Mouse (Mus musculus) liver (tissue): ENCODE data around the gene Cfap157.

Experiments used
- DNase-seq: peaks from one replicate; pipeline ENCODE4 v3.0.0-alpha.2; 2020; ENCODE audit warnings: mixed read lengths

Cfap157 gene

DNA sequence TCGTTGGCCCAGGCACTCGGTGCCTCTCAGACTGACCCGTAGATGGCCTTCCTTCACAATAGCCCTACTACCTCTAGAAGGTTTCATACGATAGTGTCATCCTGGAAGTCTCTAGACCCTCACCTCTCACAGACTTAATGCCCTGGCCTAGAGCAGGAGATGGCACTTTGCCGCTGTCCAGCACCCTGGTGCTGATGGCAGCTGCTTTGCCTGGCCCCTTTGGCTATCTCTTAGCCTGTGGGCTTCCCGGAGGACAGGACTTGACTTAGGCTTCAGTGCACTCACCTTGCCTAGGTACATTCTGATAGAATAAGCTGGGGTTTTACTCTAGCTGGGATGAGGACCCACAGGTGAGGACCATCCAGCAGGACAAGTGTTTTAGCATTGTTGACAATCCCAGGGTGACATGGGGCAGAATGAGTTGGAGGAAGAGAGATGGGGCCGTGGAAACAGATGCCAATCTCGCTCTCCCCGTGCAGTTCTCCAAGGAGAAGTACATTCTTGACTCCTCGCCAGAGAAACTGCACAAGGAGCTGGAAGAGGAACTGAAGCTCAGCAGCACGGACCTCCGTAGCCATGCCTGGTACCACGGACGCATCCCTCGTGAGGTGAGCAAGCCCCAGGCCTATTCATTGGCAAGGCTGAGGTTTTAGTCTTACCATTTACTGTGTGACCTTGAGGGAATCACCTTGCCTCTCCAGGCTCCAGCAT, 39.8 kb downstream of the Cfap157 start:
- DNase-seq = no peak

GRCm38 (mm10) chr2:32742173-32742531, 42.1 kb downstream of the Cfap157 start:
- no peak for DNase-seq

DNA sequence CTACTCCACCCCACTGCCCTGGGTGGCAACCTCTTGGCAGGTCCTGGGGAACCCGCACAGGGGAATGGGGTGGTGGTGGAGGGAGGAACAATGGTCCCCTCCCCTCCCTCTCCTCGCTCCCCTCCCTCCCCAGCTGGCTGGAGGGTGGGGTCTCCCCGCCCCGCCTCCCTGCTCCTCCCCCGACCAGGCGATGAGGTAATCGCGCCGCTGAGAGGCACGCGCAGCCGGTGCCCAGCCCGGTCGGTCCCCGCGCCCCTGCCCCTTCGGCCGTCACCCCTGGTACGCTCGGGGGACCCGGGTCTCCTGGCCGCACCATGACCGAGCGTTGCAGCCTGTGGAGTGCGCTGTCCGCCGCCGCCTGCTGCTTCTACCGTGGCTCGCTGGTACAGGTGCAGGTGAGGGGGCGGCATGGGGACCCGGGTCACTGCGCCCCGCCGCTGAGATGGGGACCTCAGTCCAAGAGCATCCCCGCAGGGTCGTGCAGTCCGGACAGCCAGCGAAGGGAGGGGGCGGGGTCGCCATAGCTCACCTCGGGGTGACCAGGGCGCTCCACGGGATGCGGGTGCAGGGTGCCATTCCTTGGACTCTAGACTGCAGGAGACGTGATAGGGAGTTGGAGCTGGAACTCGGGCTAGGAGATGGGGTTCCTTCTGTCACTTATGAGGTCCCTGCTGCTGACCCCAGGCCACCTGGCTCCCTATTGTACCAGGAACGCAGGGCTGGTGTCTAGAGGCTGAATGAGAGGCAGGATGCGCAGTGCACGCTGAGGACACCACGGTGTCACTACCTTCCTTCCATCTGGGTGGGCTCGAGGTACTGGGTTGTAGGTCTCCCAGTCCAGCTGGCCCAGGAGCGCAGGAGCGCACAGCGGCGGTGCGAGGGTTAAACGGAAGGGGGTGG, 42.7 kb downstream of the Cfap157 start:
- DNase-seq = peak; percentile 44

DNA sequence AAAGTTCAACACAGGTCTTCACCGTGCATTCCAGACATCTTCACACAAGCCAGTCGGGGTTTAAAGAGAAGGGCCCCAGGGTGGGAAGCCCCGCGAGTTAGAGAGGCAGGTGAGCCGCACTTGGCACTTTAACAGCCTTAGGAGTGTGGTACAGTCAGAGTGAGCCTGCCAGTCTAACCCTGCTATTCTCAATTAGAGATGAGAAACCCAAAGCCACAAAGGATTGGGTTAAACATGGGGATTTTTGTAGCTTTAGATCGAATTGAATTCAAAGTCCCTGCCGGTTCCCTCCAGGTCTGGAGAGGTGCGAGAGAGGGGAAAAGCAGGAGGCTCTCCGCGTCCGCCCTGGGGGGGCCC, 43.3 kb downstream of the Cfap157 start, which contains the start of gene 6330409D20Rik:
6330409D20Rik (minus strand) TSS at position 101 of the 357 bp plus-strand sequence.
- DNase-seq = no peak

- no peak for DNase-seq
Measured at GRCm38 (mm10) chr2:32739311-32739710, 44.9 kb downstream of the Cfap157 start.

DNA sequence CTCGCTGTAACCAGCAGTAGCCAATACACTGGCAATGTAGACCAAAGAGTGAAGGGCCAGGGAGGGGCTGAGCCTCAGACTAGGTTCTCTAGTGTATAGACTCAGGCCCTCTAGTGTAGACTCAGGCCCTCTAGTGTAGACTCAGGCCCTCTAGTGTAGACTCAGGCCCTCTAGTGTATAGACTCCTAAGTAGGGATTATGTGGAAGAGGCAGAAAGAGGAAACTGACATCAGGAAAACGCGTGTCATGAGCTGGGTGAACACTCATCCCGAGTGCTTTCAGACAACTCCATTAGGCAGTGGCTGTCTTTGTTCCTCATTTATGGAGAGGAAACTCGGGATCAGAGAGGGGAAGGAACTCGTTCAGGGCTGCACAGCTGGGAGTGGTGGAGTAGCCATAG, 47.2 kb downstream of the Cfap157 start:
- no peak for DNase-seq

DNA sequence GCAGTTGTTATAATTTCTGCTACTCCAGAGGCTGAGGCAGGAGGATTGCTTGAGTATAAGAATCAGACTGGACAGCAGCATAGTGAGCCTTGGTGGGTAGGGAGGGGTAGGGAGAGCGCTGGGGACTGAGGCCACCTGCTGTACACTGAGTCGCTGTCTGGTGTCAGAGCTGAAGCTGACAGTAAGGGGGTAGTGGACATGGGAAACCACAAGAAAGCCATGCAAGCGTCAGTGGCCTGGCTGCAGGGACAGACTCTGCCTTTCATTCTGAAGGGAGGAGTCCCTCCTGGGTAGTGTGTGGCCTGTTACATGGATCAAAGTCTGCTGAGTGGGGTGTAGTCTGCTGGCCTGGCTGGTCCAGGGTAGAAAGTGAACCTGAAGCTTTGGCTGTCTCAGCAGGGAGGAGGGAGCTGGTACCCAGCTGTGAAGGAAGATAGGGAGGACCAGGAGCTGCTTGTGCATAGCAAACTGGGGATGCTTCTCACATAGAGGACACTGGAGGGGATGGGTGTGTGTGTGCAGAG, 47.9 kb downstream of the Cfap157 start:
- DNase-seq = no peak

- DNase-seq = peak; percentile 25
Measured at GRCm38 (mm10) chr2:32734933-32735332, 49.3 kb downstream of the Cfap157 start.

DNA sequence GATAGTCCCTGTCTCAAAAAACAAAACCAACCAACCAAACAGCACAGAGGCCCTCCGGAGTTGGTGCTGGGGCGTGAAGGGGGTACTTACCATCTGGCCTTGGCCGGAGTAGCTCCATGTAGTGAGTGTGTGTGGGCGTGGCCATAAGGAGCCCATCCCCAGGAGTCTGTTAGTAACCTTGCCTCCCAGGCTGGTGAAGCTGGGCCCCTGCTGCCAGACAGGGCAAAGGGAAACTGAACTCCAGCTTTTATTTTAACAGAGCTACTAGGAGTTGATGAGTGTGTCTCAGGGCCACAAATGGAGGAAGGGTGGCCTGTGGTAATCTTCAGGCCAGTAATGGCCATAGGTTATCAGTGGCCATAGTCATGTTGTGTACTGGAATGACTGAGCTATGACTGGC, 49.7 kb downstream of the Cfap157 start:
- DNase-seq = no peak

GRCm38 (mm10) chr2:32732695-32733094, 51.5 kb downstream of the Cfap157 start:
- DNase-seq = no peak

- DNase-seq = no peak
Measured at GRCm38 (mm10) chr2:32731911-32732310, 52.3 kb downstream of the Cfap157 start.

DNA sequence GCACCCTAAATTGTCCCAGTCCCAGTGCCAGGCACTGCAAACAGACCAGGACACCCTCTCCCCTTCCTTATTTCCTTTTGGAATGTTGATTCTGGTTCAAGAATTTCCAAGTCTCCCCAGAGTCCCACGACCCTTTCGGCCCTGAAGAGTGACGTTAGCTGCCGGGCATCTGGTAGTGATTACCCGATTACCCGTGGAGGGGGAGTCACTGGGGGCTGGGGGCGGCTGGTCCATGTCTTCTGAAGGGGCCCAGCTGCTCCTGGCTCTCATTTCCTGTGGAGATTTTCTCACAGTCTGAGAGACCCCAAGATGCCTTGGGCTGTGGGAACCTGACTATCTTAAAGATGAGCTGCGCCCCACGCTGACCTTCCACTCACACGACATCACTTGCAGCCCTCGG, 53.4 kb downstream of the Cfap157 start:
- peak; percentile 44 for DNase-seq

- DNase-seq = no peak
Measured at GRCm38 (mm10) chr2:32729547-32729946, 54.7 kb downstream of the Cfap157 start.

GRCm38 (mm10) chr2:32728463-32728862, 55.8 kb downstream of the Cfap157 start:
- DNase-seq = no peak

- peak; percentile 86 for DNase-seq
Measured at GRCm38 (mm10) chr2:32727435-32727834, 56.8 kb downstream of the Cfap157 start.
